Mouse (Mus musculus) intestine, embryonic 14.5 days (tissue): Measurements from ENCODE around the gene Cd5. TPM values are rescaled to one million over a fixed set of nuclear protein-coding genes. Genes with fewer than 3 reads are reported as not detected.

Experiments
- ATAC-seq: fragments of 200-750 bp; cut with Nextera tagmentation; replicated peaks from 2 replicates; pipeline ENCODE4 v1.8.0; 2017; ENCODE audit warnings: low read depth, moderate number of reproducible peaks, moderate TSS enrichment, moderate library complexity; ENCODE audit not compliant: low FRiP score, low TSS enrichment
- DNase-seq: peaks from one replicate; pipeline ENCODE4 v3.0.0-alpha.2; 2018; ENCODE audit warnings: low spot score
- H3K27ac ChIP-seq: fragments of 300-500 bp; sonication (generic); 2 replicates; pipeline ENCODE4 v1.5.1; 2014; ENCODE audit warnings: low read depth, mild to moderate bottlenecking, control low read depth
- H3K27me3 ChIP-seq: fragments of 300-500 bp; sonication (generic); replicated peaks from 2 replicates; pipeline ENCODE4 v1.6.1; 2014; ENCODE audit warnings: low read length, control low read depth; ENCODE audit not compliant: control insufficient read depth, insufficient read depth
- H3K36me3 ChIP-seq: fragments of 300-500 bp; sonication (generic); 2 replicates; pipeline ENCODE4 v1.6.1; 2014; ENCODE audit warnings: low read length, control low read depth; ENCODE audit not compliant: control insufficient read depth, insufficient read depth
- H3K4me1 ChIP-seq: fragments of 300-500 bp; sonication (generic); replicated peaks from 2 replicates; pipeline ENCODE4 v1.6.1; 2014; ENCODE audit warnings: low read length, control low read depth, mixed read lengths; ENCODE audit not compliant: control insufficient read depth, insufficient read depth
- H3K4me2 ChIP-seq: fragments of 300-500 bp; sonication (generic); 2 replicates; pipeline ENCODE4 v1.6.1; 2014; ENCODE audit warnings: low read length
- H3K4me3 ChIP-seq: fragments of 300-500 bp; sonication (generic); 2 replicates; pipeline ENCODE4 v1.5.1; 2014; ENCODE audit warnings: low read depth, low read length, control low read depth, mixed read lengths
- H3K9ac ChIP-seq: fragments of 300-500 bp; sonication (generic); 2 replicates; pipeline ENCODE4 v1.6.1; 2014; ENCODE audit warnings: mild to moderate bottlenecking, low read length
- H3K9me3 ChIP-seq: fragments of 300-500 bp; sonication (generic); 2 replicates; pipeline ENCODE4 v1.6.1; 2016; ENCODE audit warnings: low read length, control low read depth; ENCODE audit not compliant: control insufficient read depth
- WGBS: fragments of 180-500 bp; shearing (Covaris S2); extraction: QIAGEN DNeasy Blood & Tissue Kit; methylation state at CpG from one replicate; pipeline ENCODE4 v1.1.7; 2014; 5-methylcytosine and 5-hydroxymethylcytosine counted together
- polyA plus RNA-seq: library from polyadenylated mRNA; unstranded; fragments of >200 nt; fragmentation: Nextera tagmentation; extraction: Ambion mirVana; gene quantifications from 2 replicates; pipeline ENCODE4 v1.2.1, GENCODE M21; 2014

Cd5 gene
- polyA plus RNA-seq, 1 experiment from 2014 or later = not detected

DNA sequence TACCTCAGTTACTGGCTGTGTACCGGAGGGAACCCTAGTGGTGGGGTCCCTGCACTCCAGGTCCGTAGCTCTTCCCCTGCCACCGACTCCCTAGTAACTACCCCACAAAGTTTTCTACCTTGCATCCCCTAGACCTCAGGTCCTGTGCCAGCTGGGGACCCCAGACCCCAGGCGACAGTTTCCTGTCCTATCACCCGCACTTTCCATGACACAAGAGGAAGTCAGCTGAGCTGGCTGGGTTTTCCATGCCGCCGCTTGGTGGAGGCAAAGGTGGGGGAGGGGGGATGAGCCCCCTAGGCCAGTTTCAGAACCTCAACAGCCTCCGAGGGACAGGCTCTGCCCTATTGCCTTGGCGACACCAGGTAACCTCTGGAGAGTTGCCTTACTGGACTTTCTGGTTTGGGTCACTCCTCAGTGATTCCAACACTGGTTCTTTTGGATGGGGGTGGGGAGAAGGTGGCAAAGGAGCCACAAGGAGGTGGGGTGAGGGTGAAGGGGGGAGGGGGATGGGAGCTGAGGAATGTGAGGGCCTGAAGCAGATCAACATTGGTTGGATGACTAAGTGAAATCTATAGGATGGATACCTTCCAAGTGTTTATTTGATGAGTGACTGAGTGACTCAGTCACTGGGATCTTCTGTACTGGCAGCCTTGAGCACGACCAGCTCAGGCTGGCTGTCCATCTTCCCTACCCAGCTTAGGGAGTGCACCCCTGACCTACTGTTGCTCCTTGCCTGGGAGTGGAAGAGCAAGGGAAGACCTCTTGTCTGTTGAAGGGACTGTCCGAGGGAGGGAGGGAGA, 2.0 kb upstream of the Cd5 start:
- 32% methylated on average over 11 of the region's 11 CpGs for WGBS
- no peak for DNase-seq
- ATAC-seq = no peak

DNA sequence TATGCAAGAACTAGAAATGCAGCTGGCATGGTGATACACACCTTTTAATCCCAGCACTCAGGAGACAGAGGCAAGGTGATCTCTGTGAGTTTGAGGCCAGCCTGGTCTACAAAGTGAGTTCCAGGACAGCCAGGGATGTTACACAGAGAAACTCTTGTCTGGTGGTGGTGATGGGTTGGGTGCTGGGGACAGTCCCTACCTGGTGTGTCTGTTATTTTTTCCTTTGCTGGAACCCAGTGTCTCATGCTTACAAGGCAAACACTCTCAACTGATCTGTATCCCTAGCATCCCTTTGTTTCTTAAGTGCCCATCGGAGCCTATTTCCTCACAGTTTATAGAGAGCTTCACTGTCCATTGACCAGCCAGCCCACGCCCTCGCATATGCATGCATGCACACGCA, 1.1 kb upstream of the Cd5 start:
- ATAC-seq (no peak), DNase-seq (no peak)
- Histone ChIP-seq H3K9me3 (no peaks in the 10 kb centered on the region), H3K4me3 (no peak overlapping the region), H3K4me2 (no peak overlapping the region), H3K4me1 (no peaks in the 10 kb centered on the region), H3K27me3 (no peaks in the 10 kb centered on the region), H3K27ac (no peak overlapping the region), H3K36me3 (no peaks in the 10 kb centered on the region), H3K9ac (no peak overlapping the region)
- 80% methylated on average over 4 of the region's 4 CpGs for WGBS

More for the DNA sequence above, 2.0 kb upstream of the Cd5 start:
- Histone ChIP-seq H3K27ac (no peak overlapping the region), H3K4me1 (no peaks in the 10 kb centered on the region), H3K27me3 (no peaks in the 10 kb centered on the region), H3K9ac (no peak overlapping the region), H3K4me2 (no peak overlapping the region), H3K9me3 (no peaks in the 10 kb centered on the region), H3K4me3 (no peak overlapping the region), H3K36me3 (no peaks in the 10 kb centered on the region)

DNA sequence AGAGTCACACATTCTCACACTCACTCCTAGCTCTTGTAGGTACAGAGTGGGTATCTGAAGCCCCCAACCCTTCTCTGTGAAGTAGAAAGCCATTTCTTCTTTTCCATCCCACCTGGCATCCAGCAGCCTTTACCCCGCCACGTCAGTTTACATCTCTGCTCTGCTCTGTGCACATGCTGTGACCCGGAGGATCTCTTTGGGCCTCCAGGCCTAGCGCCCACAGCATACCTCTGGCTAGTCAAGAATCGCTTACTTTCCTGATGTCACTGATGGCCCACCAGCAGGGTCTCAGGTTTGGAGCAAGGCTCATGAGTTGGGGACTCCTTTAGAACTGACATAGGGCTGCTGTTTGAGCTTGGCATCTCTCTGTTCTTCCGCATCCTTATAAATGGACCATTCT, 764 bp downstream of the Cd5 start:
- 89% methylated on average over 6 of the region's 6 CpGs for WGBS
- no peak for DNase-seq
- H3K4me3 ChIP-seq = no peak overlapping the region
- no peak overlapping the region for H3K4me2 ChIP-seq
- no peaks in the 10 kb centered on the region for H3K9me3 ChIP-seq
- no peak for ATAC-seq
- no peak overlapping the region for H3K27ac ChIP-seq
- H3K27me3 ChIP-seq = no peaks in the 10 kb centered on the region
- no peak overlapping the region for H3K9ac ChIP-seq
- no peaks in the 10 kb centered on the region for H3K4me1 ChIP-seq
- no peaks in the 10 kb centered on the region for H3K36me3 ChIP-seq

DNA sequence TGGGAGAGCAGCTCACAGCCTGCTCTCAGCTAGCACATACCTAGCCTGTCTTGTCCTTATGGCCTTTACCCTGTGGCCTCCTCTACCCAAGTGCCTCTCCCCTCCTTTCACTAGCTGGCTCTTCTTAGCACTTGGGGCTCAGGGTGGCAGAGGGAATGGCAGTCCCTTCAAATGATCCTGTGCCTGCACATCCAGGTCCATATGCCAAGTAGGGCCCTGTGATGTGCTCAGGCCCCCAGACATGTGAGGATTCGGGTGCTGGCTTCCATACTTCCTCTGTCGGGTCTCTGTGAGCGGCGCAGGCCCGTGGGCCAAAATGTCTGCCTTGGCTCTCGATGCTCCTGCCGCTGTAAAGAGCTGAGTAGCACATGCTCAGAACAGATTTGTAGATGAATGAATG, 2.9 kb downstream of the Cd5 start:
- no peaks in the 10 kb centered on the region for H3K27me3 ChIP-seq
- no peaks in the 10 kb centered on the region for H3K36me3 ChIP-seq
- 92% methylated on average over 7 of the region's 7 CpGs for WGBS
- H3K4me2 ChIP-seq = no peak overlapping the region
- H3K9me3 ChIP-seq = no peaks in the 10 kb centered on the region
- no peak overlapping the region for H3K4me3 ChIP-seq
- DNase-seq (no peak), ATAC-seq (no peak)
- no peak overlapping the region for H3K27ac ChIP-seq
- H3K9ac ChIP-seq = no peak overlapping the region
- H3K4me1 ChIP-seq = no peaks in the 10 kb centered on the region

DNA sequence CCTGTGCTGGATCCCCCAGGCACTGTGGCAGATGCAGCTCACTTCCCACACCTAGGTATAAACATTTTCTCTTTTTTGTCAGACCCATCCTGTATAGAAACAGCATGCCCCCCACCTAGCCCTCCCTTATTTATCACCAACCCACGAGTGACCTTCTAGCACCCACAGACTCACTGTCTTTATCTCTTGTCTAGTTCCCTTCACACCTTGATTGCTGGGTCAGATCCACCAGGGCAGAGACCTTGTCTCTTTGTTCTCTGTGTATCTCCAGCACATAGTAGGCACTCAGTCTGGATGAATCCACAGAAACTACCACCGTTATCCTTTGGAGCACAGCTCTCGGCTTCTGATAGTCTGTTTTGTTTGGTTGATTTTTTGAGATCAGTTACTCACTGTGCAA, 3.7 kb downstream of the Cd5 start:
- ATAC-seq = no peak
- WGBS = 65% methylated on average over 3 of the region's 3 CpGs
- no peak overlapping the region for H3K27ac ChIP-seq

DNA sequence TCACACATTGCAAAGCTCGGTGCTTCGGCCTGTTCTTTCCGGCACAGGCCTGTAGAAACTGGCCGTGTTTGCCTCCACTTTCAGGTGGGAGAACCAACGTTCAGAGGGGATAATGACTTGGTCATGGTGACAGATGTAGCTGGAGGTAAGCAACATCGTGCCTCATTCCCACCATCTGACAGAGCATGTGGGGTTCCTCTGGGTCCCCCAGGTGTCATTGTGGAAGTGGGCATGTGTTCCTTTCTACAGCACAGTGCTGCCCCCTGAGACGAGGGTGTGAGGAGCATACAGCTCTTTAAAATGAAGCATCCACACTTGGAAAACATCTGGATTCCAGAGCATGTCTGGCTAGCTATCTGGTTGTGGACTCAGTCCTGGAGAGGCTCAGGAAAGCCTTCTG, 4.2 kb downstream of the Cd5 start:
- Histone ChIP-seq H3K36me3 (no peaks in the 10 kb centered on the region), H3K9me3 (no peaks in the 10 kb centered on the region), H3K27ac (no peak overlapping the region), H3K9ac (no peak overlapping the region), H3K4me1 (no peaks in the 10 kb centered on the region), H3K4me2 (no peak overlapping the region), H3K4me3 (no peak overlapping the region), H3K27me3 (no peaks in the 10 kb centered on the region)
- WGBS = 81% methylated on average over 7 of the region's 7 CpGs
- DNase-seq = no peak
- ATAC-seq = no peak

More for the DNA sequence above, 3.7 kb downstream of the Cd5 start:
- no peaks in the 10 kb centered on the region for H3K4me1 ChIP-seq
- no peak overlapping the region for H3K9ac ChIP-seq
- no peak for DNase-seq
- H3K4me2 ChIP-seq = no peak overlapping the region
- H3K9me3 ChIP-seq = no peaks in the 10 kb centered on the region
- no peak overlapping the region for H3K4me3 ChIP-seq
- H3K27me3 ChIP-seq = no peaks in the 10 kb centered on the region
- no peaks in the 10 kb centered on the region for H3K36me3 ChIP-seq

DNA sequence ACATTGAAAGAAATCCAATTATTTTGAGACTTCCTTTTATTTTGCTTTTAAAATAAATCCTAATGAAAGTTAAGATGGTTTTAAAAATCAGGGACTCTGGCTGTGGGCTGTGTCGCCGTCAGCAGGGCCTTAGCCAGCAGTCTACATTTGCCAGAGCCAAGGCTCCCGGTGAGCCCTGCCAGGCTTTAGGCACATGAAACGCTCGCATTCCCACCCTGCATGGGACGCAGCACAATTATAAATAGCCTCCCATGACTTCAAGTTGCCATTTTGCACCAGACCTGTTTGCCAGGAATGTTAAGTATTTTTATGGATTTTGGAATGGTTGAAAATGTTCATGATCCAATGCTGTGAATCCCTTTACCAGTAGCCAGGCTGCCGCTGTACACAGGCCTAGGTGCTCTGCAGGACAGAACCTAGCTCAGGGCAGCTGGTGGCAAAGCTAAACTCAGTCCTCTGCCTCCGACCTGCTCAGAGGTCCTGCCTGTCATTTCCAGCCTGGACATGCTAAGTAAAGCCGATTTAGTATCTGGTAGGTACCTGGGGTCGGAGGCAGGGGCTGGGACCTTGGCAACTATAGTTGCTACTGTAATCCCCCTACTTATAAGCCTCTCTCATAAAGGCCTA, 5.2 kb downstream of the Cd5 start:
- H3K9me3 ChIP-seq = no peaks in the 10 kb centered on the region

DNA sequence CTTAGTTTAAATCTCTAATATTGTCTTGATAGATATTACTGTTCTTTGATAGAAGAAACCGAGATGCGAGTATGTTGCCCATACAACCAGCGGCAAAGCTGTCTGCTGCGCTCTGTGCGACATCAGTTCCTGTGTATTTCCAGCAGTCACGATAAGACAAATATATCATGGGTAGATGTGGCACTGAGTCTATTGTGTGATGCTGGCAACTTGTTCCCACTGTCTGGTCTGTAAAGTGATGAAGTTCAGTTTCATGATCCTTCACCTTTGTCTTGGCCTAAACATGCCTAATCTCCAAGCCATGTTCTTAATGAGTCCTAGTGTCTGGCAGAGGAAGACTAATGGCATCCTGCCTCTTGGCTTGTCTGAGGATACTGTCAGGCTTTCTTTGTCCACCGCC, 6.1 kb downstream of the Cd5 start:
- Histone ChIP-seq H3K27ac (no peak overlapping the region), H3K36me3 (no peaks in the 10 kb centered on the region), H3K9me3 (no peaks in the 10 kb centered on the region), H3K4me2 (no peak overlapping the region), H3K4me3 (no peak overlapping the region), H3K27me3 (no peaks in the 10 kb centered on the region), H3K4me1 (no peaks in the 10 kb centered on the region), H3K9ac (no peak overlapping the region)
- ATAC-seq (no peak), DNase-seq (no peak)
- WGBS = 94% methylated on average over 7 of the region's 7 CpGs

More for the DNA sequence above, 5.2 kb downstream of the Cd5 start:
- Histone ChIP-seq H3K4me1 (no peaks in the 10 kb centered on the region), H3K9ac (no peak overlapping the region), H3K4me3 (no peak overlapping the region), H3K4me2 (no peak overlapping the region), H3K27me3 (no peaks in the 10 kb centered on the region), H3K27ac (no peak overlapping the region), H3K36me3 (no peaks in the 10 kb centered on the region)
- DNase-seq = no peak
- 68% methylated on average over 10 of the region's 10 CpGs for WGBS
- ATAC-seq = no peak

DNA sequence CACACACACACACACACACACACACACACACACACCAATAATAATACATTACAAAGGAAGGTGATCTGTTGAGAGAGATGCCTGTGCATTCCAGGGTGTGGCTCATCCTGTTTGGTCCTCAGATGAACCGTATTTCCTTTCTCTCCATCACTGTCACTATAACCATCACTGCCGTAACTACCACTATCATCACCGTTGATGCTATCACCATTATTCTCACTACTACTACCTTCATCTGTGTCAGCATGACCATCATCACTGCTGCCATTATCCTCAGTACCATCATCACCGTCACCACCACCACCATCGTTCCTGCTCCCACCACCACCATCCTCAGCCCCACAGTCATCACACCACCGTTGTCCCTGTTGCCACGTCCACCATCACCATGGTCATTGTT, 6.8 kb downstream of the Cd5 start:
- Histone ChIP-seq H3K4me1 (no peaks in the 10 kb centered on the region), H3K27me3 (no peaks in the 10 kb centered on the region), H3K27ac (no peak overlapping the region), H3K9ac (no peak overlapping the region), H3K4me3 (no peak overlapping the region), H3K36me3 (no peaks in the 10 kb centered on the region), H3K9me3 (no peaks in the 10 kb centered on the region), H3K4me2 (no peak overlapping the region)
- DNase-seq = no peak
- WGBS = 91% methylated on average over 7 of the region's 7 CpGs
- no peak for ATAC-seq
